Mouse (Mus musculus) gastrocnemius, adult 2 months (tissue): ENCODE results near the gene Sptan1. TPM values are rescaled to one million over a fixed set of nuclear protein-coding genes. Genes with fewer than 3 reads are reported as not detected.
"Not testable (repeated sequence)": the region's sequence is repeated elsewhere in the genome, so short reads cannot be mapped to it uniquely, and the experiment has no call there.

Experiments
- DNase-seq: peaks from one replicate; pipeline ENCODE4 v3.0.0; 2022
- H3K27ac ChIP-seq: fragments of 200-600 bp; 2 replicates; pipeline ENCODE4 v1.8.1; 2022; ENCODE audit warnings: mild to moderate bottlenecking
- H3K4me3 ChIP-seq: fragments of 200-600 bp; 2 replicates; pipeline ENCODE4 v1.8.1; 2022; ENCODE audit warnings: mild to moderate bottlenecking, moderate library complexity
- CTCF ChIP-seq: fragments of 200-600 bp; IDR thresholded peaks from 2 replicates; pipeline ENCODE4 v1.8.1; 2022; ENCODE audit warnings: antibody characterized with exemption, mild to moderate bottlenecking, moderate library complexity
- intact Hi-C: fragments of 180-260 bp; cut with DNase I; formaldehyde crosslinking; loops from one replicate; pipeline ENCODE4 v1.15.1; 2025
- total RNA-seq, 2 experiments: library from RNA; stranded (reverse); gene quantifications; 2 replicates each; pipeline ENCODE4 v1.2.3; 2021

The Sptan1 gene
- total RNA-seq, 2 experiments from 2014 or later = 41.8 to 62.1 TPM

DNA sequence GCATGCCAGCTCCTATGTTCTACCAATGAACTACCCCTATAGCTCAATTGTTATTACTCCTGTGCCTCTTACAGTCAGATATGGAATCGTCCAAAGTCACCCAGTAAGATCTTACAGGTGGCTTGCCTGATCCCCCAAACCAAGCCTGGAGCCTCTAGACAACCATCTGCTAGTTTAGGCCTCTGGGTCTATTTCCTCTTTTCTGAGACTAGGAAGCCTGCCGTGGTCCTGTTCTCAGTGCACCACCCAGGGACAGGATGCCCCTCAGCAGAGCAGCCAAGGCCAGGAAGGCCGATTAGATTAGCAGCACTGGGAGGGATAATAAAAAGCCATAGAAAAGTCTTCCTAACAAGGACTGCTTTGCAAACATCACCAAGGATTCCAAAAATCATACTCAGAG is 84.5 kb downstream of the Sptan1 start:
- no peak for TF ChIP-seq CTCF
- intact Hi-C loops = loop anchor here (2.0 kb wide), 1 partner anchor 13 kb away; no protein-coding TSS in a partner anchor
- H3K27ac ChIP-seq = no peak overlapping the region
- H3K4me3 ChIP-seq = no peak overlapping the region; the same call in 1 of the 2 replicates
- no peak for DNase-seq

GRCm38 (mm10) chr2:30051992-30052761 is 86.8 kb downstream of the Sptan1 start:
- intact Hi-C loops = no loop called here
- Histone ChIP-seq H3K27ac (no peak overlapping the region), H3K4me3 (no peak overlapping the region)
- TF ChIP-seq CTCF = peak; percentile 49
- no peak for DNase-seq

- DNase-seq, H3K27ac ChIP-seq, intact Hi-C loops, H3K4me3 ChIP-seq: not testable (repeated sequence)
- TF ChIP-seq CTCF = peak; percentile 25; the same call in 1 of the 2 replicates
These were observed 90.0 kb downstream of the Sptan1 start for GRCm38 (mm10) chr2:30055310-30055709.

GRCm38 (mm10) chr2:30056736-30057135 is 91.4 kb downstream of the Sptan1 start:
- no peak for TF ChIP-seq CTCF
- intact Hi-C loops = no loop called here

DNA sequence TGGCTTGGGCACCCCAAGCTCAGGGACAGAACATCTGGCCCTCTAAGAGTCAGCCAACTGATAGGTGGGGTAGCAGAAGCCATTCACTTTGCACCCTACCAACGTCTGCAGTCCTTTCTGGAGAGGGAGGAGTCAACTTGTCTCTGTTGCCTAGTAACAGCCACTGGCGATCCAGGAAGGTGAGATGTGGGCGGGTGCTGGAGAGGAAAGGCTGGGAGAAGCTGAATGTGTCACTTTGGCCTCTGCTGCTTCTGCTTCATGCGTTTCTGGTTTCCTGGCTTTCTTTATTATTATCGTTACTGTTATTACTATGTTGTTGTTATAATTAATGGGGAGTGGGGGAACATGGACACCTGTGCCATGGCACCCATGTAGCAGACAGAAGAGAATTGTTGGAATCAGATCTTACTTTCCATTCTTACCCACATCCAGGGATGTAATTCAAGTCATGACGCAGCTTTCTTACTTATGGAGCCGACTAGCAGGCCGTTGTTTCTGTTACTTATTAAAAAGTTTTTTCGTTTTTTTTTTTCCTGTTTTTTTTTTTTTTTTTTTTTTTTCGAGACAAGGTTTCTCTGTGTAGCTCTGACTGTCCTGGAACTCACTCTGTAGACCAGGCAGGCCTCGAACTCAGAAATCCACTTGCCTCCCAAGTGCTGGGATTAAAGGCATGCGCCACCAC is 92.0 kb downstream of the Sptan1 start, which contains the start of gene Set:
TSS of gene Set (plus strand) at position 156 of the 682 bp plus-strand sequence.
- H3K4me3 ChIP-seq = no peak within 1 kb of the TSS
- no peak within 1 kb of the TSS for H3K27ac ChIP-seq
- intact Hi-C loops = no loop called here
- no peak for DNase-seq
- no peak for TF ChIP-seq CTCF

More at GRCm38 (mm10) chr2:30056736-30057135, 91.4 kb downstream of the Sptan1 start:
- Histone ChIP-seq H3K27ac (no peak overlapping the region), H3K4me3 (no peak overlapping the region)
- no peak for DNase-seq

DNA sequence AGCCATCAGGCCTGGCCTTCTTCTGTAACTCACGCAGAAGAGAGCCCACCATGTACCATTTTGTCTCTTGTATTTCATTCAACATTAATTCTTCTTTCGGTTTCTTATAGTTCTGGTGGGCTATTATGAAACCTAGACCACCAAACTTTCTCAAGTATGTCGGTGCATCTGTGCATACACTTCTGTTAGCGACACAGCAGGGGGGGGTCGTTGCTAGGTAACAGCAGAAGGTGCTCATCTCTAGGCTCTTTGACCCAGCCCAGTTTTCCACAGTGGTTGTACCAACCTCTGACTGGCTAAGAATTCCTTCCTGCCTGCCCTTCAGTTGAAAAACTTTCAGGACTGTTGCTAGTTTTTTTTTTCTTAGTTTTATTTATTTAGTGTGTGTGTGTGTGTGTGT is 93.1 kb downstream of the Sptan1 start:
- Histone ChIP-seq H3K4me3 (no peak overlapping the region), H3K27ac (no peak overlapping the region)
- DNase-seq = no peak
- intact Hi-C loops = no loop called here
- TF ChIP-seq CTCF = no peak

GRCm38 (mm10) chr2:30061215-30062166 is 96.1 kb downstream of the Sptan1 start:
- Histone ChIP-seq H3K4me3 (peak overlapping the region; percentile 86), H3K27ac (peak overlapping the region; percentile 94)
- intact Hi-C loops = loop anchor here (2.0 kb wide), 1 partner anchor 13 kb away; the partner anchor contains the start of gene Wdr34
- peak; percentile 40 for DNase-seq
- TF ChIP-seq CTCF = no peak

DNA sequence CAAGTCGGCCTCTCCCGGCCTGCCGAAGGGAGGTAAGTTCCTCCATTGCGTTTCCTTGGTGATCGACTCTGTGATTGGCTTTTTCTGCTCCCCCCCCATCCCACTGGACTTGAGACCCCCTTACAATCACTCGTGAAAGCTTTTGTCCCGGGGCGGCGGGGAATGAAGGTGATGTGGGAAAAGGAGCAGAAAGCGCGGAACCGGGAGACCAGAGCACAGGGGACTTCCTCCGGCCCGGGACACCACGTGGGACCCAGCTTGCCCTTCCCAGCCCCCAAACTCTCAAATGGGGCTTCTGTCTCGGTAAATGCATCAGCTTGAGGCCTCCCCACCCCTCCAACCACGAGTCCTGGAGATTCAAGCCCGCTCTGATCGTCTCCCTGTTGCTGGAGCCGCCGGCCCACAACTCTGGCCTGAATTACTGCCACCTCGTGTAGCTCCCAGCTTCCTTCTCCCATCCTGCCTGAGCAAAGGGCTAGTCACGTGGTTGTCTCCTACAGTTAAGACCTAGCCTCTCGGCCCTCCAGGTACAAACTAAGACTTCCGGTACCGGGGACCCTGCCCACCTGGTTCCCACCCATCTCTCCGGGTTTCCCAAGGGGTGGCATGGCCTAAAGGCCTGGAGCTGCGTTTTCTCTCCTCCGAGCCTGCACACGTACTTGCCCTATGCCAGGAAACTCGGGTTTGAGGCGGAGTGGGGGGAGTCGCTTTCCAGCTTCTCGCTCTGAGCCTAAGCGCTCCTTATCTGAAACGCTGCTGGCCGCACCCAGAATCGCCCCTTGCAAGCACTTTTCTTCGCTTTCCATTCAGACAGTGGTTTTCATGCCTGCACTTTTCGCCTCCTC is 97.1 kb downstream of the Sptan1 start:
- DNase-seq = peak; percentile 66
- peak overlapping the region; percentile 94 for H3K27ac ChIP-seq
- intact Hi-C loops = loop anchor here (2.0 kb wide), 1 partner anchor 14 kb away; the partner anchor contains the start of gene Wdr34
- peak overlapping the region; percentile 86 for H3K4me3 ChIP-seq
- 0 out of 2 replicates have a peak, but pooled peaks have one; percentile 2 for TF ChIP-seq CTCF

DNA sequence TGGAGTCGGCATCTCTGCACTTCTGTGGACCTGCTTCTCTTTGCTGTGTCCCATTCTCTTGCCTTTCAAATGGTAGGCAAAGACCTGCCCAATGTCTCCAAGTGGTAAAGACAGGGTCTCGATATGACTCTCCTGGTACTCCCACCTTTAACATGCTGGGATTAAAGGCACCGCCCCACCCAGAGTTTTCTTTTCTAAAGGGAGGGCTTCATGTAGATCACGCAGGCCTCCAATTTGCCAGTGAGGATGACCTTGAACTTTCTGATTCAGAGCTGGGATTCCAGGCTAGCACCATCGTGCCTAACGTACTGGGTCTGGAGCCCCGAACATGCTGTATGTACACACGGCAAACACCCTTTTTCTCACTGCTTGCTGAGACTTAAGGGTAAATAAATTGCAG is 97.9 kb downstream of the Sptan1 start:
- intact Hi-C loops = loop anchor here (2.0 kb wide), 1 partner anchor 14 kb away; the partner anchor contains the start of gene Wdr34
- no peak for TF ChIP-seq CTCF
- Histone ChIP-seq H3K27ac (peak overlapping the region; percentile 94), H3K4me3 (peak overlapping the region; percentile 86)
- no peak for DNase-seq

DNA sequence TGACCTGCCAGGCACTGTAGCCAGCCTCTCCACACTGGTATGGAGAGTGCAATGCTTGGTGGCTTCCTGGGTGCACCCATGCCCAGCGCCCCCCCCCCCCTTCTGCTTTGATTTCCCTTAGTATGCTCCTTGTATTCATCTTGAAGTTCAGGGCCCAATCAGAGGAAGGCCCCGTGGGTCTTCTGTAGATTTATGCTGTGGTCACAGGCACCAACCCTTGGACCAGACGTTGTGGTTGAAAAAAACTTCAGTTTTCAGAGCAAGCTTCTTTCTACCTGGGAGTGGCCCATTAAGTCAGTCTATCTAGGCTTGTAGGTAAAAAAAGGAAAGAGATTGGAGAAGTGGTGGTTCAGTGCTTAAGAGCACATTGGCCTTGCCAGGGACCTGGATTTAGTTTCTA is 98.4 kb downstream of the Sptan1 start:
- Histone ChIP-seq H3K4me3 (no peak overlapping the region), H3K27ac (0 out of 2 replicates have a peak overlapping the region, but pooled peaks have one; percentile 94)
- DNase-seq = no peak
- no peak for TF ChIP-seq CTCF
- intact Hi-C loops = loop anchor here (2.0 kb wide), 1 partner anchor 15 kb away; the partner anchor contains the start of gene Wdr34

DNA sequence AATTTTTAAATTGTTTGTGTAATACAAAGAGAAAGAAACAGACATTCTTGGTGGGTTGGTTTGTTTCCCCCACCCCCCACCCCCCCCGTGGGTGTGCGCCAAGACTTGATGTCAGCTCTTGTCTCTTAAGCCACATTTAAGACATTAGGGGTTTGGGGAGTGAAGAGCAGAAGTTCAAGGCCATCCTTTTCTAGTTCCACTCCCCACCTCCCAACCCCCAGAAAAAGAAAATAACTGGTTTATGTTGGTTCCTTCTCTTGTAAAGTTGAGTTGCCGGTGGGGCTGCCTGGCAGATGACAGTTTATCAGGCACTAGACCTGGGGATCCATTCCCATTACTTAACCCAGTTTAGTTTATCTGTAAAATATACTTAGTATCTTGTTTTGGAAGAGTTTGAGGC is 98.9 kb downstream of the Sptan1 start:
- Histone ChIP-seq H3K27ac (no peak overlapping the region), H3K4me3 (no peak overlapping the region)
- no peak for DNase-seq
- no peak for TF ChIP-seq CTCF
- intact Hi-C loops = no loop called here
